Mouse (Mus musculus) kidney, postnatal 0 days (tissue): Measurements from ENCODE around the gene Sim1. TPM values are rescaled to one million over a fixed set of nuclear protein-coding genes. Genes with fewer than 3 reads are reported as not detected.

Experiments used
- ATAC-seq: fragments of 200-750 bp; cut with Nextera tagmentation; replicated peaks from 2 replicates; pipeline ENCODE4 v1.8.0; 2017; ENCODE audit warnings: low read depth, moderate number of reproducible peaks, moderate TSS enrichment, moderate library complexity; ENCODE audit not compliant: low FRiP score
- DNase-seq: peaks from one replicate; pipeline ENCODE4 v3.0.0-alpha.2; 2016; ENCODE audit warnings: low spot score
- H3K27ac ChIP-seq: fragments of 300-500 bp; sonication (generic); 2 replicates; pipeline ENCODE4 v1.5.1; 2014; ENCODE audit warnings: mild to moderate bottlenecking
- H3K27me3 ChIP-seq: fragments of 300-500 bp; sonication (generic); 2 replicates; pipeline ENCODE4 v1.6.1; 2014; ENCODE audit warnings: low read length, mixed read lengths; ENCODE audit not compliant: insufficient read depth
- H3K36me3 ChIP-seq: fragments of 300-500 bp; sonication (generic); 2 replicates; pipeline ENCODE4 v1.6.1; 2014; ENCODE audit warnings: low read length, mixed read lengths; ENCODE audit not compliant: insufficient read depth
- H3K4me1 ChIP-seq: fragments of 300-500 bp; sonication (generic); replicated peaks from 2 replicates; pipeline ENCODE4 v1.6.1; 2014; ENCODE audit warnings: antibody characterized with exemption, low read length, mixed read lengths; ENCODE audit not compliant: insufficient read depth
- H3K4me2 ChIP-seq: fragments of 300-500 bp; sonication (generic); 2 replicates; pipeline ENCODE4 v1.6.1; 2014; ENCODE audit warnings: mild to moderate bottlenecking, low read length, moderate library complexity, mixed read lengths
- H3K4me3 ChIP-seq: fragments of 300-500 bp; sonication (generic); replicated peaks from 2 replicates; pipeline ENCODE4 v1.5.1; 2014; ENCODE audit warnings: low read depth, low read length
- H3K9ac ChIP-seq: fragments of 300-500 bp; sonication (generic); 2 replicates; pipeline ENCODE4 v1.6.1; 2014; ENCODE audit warnings: low read depth, low read length
- H3K9me3 ChIP-seq: fragments of 300-500 bp; sonication (generic); replicated peaks from 2 replicates; pipeline ENCODE4 v1.6.1; 2016; ENCODE audit warnings: low read length, inconsistent platforms, mixed read lengths
- CTCF ChIP-seq: IDR thresholded peaks from 2 replicates; pipeline ENCODE4 v1.5.1; 2016; ENCODE audit warnings: antibody characterized with exemption, low read depth, mild to moderate bottlenecking, moderate library complexity
- WGBS: fragments of 180-500 bp; shearing (Covaris S2); extraction: QIAGEN DNeasy Blood & Tissue Kit; methylation state at CpG from one replicate; pipeline ENCODE4 v1.1.7; 2014; 5-methylcytosine and 5-hydroxymethylcytosine counted together
- polyA plus RNA-seq: library from polyadenylated mRNA; unstranded; fragments of >200 nt; fragmentation: Nextera tagmentation; extraction: Ambion mirVana; gene quantifications from 2 replicates; pipeline ENCODE4 v1.2.1, GENCODE M21; 2015

Gene Sim1
- polyA plus RNA-seq, 1 experiment from 2014 or later, result 9.5 TPM

DNA sequence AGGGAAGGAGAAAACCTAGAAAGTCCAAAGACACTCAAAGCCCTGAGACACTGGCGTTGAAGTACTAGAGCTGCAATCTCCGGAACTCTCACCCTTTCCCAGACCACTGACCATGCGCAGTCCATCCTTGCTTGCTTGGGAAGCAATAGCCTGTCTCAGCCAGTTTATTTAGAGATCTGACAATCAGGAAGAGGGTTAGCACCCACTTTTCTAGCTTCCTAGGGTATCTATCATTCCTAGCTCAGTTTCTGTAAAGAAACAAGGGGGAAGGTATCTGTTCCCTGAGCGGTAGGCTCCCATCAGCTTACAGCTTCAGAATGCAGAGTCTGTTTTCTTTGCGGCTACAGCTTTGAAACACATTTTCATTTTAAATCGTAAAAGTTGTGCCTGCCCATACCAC, 3.9 kb upstream of the Sim1 start:
- no peak for ATAC-seq

DNA sequence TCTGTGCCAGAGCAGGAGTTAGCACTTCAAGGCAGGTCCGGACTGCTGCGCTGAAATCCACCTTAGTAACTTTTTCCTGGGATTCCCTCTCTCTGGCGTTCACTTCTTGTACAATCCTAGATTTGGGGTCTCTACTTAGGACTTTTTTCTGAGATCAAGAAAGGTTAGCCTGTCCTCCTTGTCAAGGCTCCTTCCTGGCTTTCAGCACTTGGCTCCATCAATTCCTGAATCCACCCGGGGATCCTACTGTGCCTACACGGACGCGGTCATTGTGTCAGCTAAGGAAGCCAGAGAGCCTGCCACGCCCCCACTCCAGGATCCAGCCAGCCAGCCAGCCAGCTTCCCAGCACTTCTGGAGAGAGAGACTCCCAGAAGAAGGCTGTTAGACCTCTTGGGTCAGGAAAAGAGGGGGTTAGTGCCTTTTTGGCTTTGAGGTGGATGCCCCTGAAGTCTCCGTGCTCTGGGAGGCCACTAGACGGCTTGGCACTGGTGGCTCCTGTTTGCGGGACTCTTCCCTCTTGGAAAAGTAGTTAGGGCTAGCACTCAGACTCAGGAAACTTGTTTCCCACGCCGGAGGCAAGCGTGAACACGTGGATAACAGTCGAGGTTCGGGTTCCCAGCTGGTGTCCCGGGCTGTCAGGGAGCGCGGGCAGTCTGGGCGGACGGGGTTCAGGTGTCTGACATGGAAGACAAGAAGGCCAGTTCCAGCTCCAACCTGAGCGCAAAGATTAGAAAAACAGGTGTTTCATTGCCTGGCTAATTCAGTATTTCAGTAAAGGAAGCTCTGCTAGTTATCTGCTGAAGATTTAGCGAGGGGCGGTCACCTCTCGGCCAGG, 2.5 kb upstream of the Sim1 start:
- Histone ChIP-seq H3K4me2 (peak overlapping the region; percentile 68), H3K9ac (peak overlapping the region; percentile 18; the same call in 1 of the 2 replicates)
- peak; percentile 38 for DNase-seq

More for the DNA sequence above, 3.9 kb upstream of the Sim1 start:
- TF ChIP-seq CTCF, result no peak
- H3K27me3 ChIP-seq, result peaks cover 54% of the 10 kb centered on the region
- H3K36me3 ChIP-seq, result no peaks in the 10 kb centered on the region
- no peak overlapping the region for H3K4me3 ChIP-seq
- H3K9ac ChIP-seq, result no peak overlapping the region
- no peak overlapping the region for H3K27ac ChIP-seq
- 25% methylated on average over 6 of the region's 6 CpGs for WGBS
- 0 out of 2 replicates have a peak, but pooled peaks cover 4% of the 10 kb centered on the region for H3K4me1 ChIP-seq
- H3K4me2 ChIP-seq, result no peak overlapping the region
- no peak for DNase-seq
- no peaks in the 10 kb centered on the region for H3K9me3 ChIP-seq

DNA sequence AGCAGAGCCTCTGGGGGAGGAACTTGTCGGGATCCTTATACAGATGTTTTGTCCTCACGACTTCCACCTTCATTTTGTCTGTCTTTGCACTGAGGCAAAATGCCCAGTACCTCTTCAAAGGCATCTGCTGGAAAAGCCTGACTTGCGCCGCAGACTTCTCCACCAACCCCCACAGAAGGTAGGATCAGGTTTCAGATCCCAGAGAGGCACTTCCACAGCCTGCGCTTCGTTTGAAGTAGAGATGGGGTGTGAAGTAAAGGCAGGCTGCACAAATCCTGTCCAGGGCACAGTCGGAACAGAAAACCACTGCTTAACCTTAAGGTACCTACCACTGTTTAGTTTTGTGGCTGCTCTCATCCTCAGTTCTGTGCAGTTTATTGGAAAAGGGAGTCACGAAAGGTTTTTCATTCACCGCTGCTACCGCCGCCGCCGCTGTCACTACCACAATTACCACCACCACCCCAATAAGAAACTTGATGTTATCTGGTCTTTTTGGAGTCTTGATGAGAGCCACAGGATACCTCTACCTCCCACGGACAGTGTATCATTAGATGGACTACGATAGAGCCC, 1.7 kb upstream of the Sim1 start:
- Histone ChIP-seq H3K27ac (no peak overlapping the region), H3K4me2 (peak overlapping the region; percentile 68), H3K4me3 (peak overlapping the region; percentile 53), H3K36me3 (no peaks in the 10 kb centered on the region), H3K27me3 (peaks cover 54% of the 10 kb centered on the region), H3K9me3 (no peaks in the 10 kb centered on the region), H3K9ac (no peak overlapping the region), H3K4me1 (0 out of 2 replicates have a peak, but pooled peaks cover 4% of the 10 kb centered on the region)
- no peak for ATAC-seq
- WGBS, result 3% methylated on average over 15 of the region's 15 CpGs
- TF ChIP-seq CTCF, result no peak
- peak; percentile 47 for DNase-seq

More for the DNA sequence above, 2.5 kb upstream of the Sim1 start:
- H3K4me1 ChIP-seq, result 0 out of 2 replicates have a peak, but pooled peaks cover 4% of the 10 kb centered on the region
- no peak for TF ChIP-seq CTCF
- H3K36me3 ChIP-seq, result no peaks in the 10 kb centered on the region
- peaks cover 54% of the 10 kb centered on the region for H3K27me3 ChIP-seq
- peak overlapping the region; percentile 53 for H3K4me3 ChIP-seq
- ATAC-seq, result no peak
- WGBS, result 1% methylated on average over 26 of the region's 26 CpGs
- peak overlapping the region; percentile 39 for H3K27ac ChIP-seq
- H3K9me3 ChIP-seq, result no peaks in the 10 kb centered on the region

DNA sequence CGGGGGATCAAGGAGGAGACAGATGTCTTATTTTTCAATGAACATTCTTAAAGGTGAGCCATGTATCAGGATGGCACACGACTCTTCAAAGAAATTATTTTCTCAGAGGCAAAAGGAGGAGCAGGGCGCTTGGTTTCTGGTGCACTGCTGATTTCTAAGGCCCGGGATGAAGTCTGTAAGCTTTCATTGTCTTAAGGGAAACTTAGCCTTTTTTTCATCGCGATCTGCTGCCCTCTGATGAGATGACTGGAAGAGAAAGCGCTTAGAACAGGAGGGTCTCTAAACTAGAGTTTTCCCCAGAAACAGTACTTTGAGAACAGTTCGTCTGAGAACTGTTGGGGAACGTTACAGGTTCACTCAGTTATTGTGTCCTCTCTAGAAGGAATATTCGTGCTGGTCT, 1.0 kb upstream of the Sim1 start:
- ATAC-seq (no peak), DNase-seq (peak; percentile 7)
- 0 out of 2 replicates have a peak, but pooled peaks cover 4% of the 10 kb centered on the region for H3K4me1 ChIP-seq
- H3K27ac ChIP-seq, result no peak overlapping the region
- peak overlapping the region; percentile 53 for H3K4me3 ChIP-seq
- no peaks in the 10 kb centered on the region for H3K9me3 ChIP-seq
- peak overlapping the region; percentile 68 for H3K4me2 ChIP-seq
- peaks cover 61% of the 10 kb centered on the region for H3K27me3 ChIP-seq
- H3K9ac ChIP-seq, result no peak overlapping the region
- no peak for TF ChIP-seq CTCF
- no peaks in the 10 kb centered on the region for H3K36me3 ChIP-seq
- WGBS, result 5% methylated on average over 10 of the region's 10 CpGs

DNA sequence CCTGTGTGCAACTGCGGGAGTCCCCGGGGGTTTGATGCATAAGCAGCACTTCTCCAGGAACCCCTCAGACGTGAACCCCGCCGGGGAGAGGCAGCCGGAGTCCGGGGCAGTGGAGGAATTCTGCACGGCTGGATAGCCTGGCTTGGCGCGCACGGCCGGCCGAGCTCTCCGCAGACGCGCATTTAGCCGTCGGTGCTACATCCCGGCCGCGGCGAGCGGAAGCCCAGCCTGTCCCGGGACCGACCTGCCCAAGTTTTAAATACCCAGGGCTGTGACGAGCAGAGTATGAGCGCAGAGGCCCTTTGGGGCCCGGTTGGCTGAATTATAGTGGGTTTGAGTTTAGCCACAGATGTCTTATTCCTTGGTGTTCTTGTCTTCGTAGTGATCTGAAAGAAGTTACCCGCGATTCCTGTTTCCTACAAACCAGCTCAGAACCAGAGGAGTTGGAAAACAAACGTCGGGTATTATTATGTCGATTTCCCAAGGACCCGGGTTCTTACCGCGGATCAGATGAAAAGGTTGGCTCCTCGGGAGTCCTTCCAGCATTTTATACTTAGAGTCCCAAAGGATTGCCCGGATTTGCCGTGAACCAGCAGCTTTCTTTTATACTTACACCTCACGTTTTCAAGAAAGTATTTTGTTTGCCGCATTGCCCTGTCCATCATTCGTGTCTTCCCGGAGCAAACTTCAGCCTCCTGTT, 687 bp downstream of the Sim1 start:
- under 1% methylated on average over 44 of the region's 44 CpGs for WGBS
- H3K4me2 ChIP-seq, result peak overlapping the region; percentile 68
- H3K4me3 ChIP-seq, result peak overlapping the region; percentile 53
- H3K4me1 ChIP-seq, result 0 out of 2 replicates have a peak, but pooled peaks cover 4% of the 10 kb centered on the region
- peaks cover 59% of the 10 kb centered on the region for H3K27me3 ChIP-seq
- no peak for TF ChIP-seq CTCF
- H3K27ac ChIP-seq, result peak overlapping the region; percentile 85
- peak overlapping the region; percentile 77 for H3K9ac ChIP-seq
- ATAC-seq (peak; percentile 16), DNase-seq (peak; percentile 21)
- no peaks in the 10 kb centered on the region for H3K9me3 ChIP-seq
- no peaks in the 10 kb centered on the region for H3K36me3 ChIP-seq
